Mouse (Mus musculus): Measurements from ENCODE around the gene Palmd. TPM values are rescaled to one million over a fixed set of nuclear protein-coding genes. Genes with fewer than 3 reads are reported as not detected.

The Palmd gene
- 10 to 100 TPM; 29.1 to 31.9 TPM for total RNA-seq (2021)
- long read RNA-seq, experiment 1, transcript Palmd-201 (8 exons, 2,433 nt): major isoform, 18 of 21 reads
- long read RNA-seq, experiment 1, partial matches to known transcripts: 0 of 21 reads
- long read RNA-seq, experiment 1, other reads (novel, unspliced or antisense): 3 of 21 reads
- long read RNA-seq, experiment 2, transcript Palmd-201 (8 exons, 2,433 nt): major isoform, 25 of 32 reads
- long read RNA-seq, experiment 2, partial matches to known transcripts: 2 of 32 reads
- long read RNA-seq, experiment 2, other reads (novel, unspliced or antisense): 5 of 32 reads

GRCm38 (mm10) chr3:116968540-116968997, at the start of gene Palmd:
Gene Palmd (minus strand): TSS chr3:116968987.
- peak; percentile 62 to 63 for DNase-seq (ENCODE audit: low spot score in 2 of 2)
- intact Hi-C loops (cut with DNase I): no loop called here

DNA sequence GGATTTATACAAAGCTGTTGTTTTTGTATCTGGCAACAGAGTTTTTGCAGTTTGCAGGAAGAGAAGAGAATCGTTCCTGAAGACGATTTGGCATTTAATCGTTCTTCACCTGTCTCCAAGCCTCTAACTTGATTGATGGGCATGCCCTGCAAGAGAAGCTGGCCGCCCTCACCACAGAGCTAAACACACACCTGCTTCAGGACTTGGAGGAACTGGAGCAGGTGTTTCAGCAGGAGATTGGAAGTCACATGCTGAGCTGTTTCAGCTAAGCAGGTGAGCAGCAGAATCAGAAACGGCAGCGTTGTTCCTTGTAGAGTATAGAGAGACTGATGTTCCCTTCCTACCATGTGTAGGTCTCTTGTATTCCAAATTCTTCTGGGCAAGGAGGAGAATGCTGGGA, 41.4 kb upstream of the Palmd start:
- intact Hi-C loops (cut with DNase I): no loop called here
- no peak for DNase-seq (ENCODE audit: low spot score in 2 of 2)

- intact Hi-C loops (cut with DNase I): no loop called here
- DNase-seq (ENCODE audit: low spot score in 2 of 2): peak; percentile 63 to 83
Observed at GRCm38 (mm10) chr3:117007340-117007739, 38.6 kb upstream of the Palmd start.

DNA sequence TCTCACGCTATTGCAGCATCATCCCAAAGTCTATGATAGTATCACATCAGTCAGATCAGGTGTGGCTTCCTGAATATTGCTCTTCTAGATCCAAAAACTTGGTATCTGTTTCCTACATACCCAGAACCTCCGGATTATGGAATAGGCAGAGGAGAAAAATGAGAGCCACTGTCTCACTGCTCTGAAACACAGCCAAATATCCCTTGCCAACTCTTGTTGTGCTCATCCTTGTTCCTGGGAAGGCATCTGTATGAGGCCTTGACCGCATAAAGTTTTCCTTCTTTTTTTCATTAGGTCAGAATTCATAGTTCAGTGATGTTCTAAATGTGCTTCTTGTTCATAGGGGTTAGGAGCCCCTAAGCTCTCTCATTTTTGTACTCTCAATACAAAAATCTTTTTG, 37.8 kb upstream of the Palmd start:
- intact Hi-C loops (cut with DNase I): no loop called here
- DNase-seq (ENCODE audit: low spot score in 2 of 2): no peak

DNA sequence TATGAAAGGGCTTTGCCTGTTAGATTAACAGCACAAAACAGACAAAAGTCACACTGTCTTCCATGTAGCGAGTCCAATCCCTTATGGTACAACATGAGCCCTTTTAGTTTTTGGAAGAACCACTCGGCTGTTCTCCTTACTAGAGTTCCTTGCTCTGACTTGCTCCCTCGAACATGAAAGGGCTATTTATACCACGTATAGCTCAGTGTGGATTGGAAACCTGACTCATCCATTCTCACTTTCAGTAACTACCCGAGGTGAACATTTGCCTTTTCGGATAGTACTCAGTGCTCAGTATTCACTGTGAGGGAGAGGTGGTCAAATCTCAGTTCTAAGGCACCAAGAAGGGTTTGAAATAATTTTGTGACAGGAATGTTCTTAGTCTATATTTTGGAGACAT, 34.6 kb upstream of the Palmd start:
- no peak for DNase-seq (ENCODE audit: low spot score in 2 of 2)
- intact Hi-C loops (cut with DNase I): no loop called here

GRCm38 (mm10) chr3:117001686-117002485, 33.1 kb upstream of the Palmd start:
- intact Hi-C loops (cut with DNase I): no loop called here
- no peak for DNase-seq (ENCODE audit: low spot score in 2 of 2)

DNA sequence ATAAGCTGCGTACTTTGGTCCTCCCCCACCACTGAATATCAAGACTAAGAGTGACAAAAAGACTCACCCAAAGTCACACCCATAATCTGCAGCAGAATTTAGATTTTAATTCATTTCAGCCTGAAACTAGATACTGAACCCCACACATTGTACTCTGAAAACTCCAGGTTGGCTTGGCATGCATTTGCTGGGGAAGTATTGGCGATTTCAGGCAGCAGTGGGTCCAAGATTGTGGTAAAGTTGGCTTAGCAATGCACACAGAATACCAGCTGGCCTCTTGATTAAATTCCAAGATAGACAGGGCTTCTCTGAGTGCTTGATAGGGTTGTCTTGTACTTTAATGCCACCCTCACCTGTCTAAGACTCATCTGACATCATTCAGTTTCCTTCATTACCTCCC, 24.2 kb upstream of the Palmd start:
- no peak for DNase-seq (ENCODE audit: low spot score in 2 of 2)
- intact Hi-C loops (cut with DNase I): no loop called here

- intact Hi-C loops (cut with DNase I): no loop called here
- no peak for DNase-seq (ENCODE audit: low spot score in 2 of 2)
Observed at GRCm38 (mm10) chr3:116991180-116991579, 22.4 kb upstream of the Palmd start.

DNA sequence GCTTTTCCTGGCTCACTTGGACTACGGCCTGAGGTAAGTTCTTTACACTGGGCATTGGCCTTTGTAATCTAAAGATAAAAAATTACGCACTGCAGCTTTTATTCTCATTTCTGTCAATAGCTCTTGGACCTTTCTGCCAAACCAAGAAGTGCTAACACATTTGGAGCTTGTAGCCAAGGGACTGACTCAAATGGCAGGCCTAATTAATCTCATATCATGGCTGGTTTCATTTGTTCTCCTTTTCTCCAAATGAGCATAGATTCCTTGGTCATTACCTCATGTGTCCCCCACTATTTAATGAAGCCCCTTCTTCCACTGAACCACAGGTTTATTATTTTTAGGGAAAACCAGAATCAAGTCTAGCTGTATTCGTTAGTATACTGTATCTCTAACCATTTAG, 19.4 kb upstream of the Palmd start:
- no peak for DNase-seq (ENCODE audit: low spot score in 2 of 2)
- intact Hi-C loops (cut with DNase I): no loop called here

- intact Hi-C loops (cut with DNase I): no loop called here
- no peak for DNase-seq (ENCODE audit: low spot score in 2 of 2)
Observed at GRCm38 (mm10) chr3:116986451-116986850, 17.7 kb upstream of the Palmd start.

DNA sequence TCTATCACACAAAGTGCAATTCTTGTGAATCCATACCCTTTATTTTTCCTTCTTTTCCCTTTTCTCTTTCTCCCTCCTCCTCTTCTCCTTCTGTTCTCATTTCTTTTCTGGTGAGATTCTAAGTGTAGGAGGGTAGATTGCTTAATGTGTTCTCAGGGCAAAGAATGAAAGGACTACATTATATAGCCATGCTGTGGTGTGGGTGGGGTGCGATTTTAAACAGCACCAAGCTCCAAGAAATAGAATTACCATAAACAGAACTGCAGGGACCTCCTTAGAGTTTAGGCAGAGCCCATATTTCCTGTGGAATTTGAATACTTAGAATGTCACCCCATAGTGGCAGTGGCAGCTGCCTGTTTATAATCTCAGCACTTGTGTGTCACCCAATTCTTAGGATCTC, 17.0 kb upstream of the Palmd start:
- DNase-seq (ENCODE audit: low spot score in 2 of 2): peak; percentile 70 to 86
- intact Hi-C loops (cut with DNase I): no loop called here

DNA sequence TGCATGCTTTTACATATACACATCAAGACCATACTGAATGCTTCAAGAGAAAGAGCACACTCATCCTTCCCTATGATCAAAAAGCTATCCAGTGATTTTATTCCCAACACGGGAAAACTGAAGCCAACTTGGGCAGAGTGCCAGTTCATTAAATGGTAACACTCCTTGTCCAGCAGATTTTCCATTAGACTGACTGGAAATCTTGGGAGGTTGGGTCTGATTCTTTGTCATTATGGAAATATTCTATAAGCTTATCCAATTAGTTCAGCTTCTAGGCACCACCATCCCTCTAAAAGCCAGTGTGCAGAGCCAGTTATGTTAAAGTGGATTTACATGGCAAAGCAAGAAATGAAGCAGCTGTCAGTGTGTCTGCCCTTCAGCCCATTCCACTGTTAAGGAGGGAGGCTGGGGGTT, 16.3 kb upstream of the Palmd start:
- DNase-seq (ENCODE audit: low spot score in 2 of 2): peak in 1 of 2 experiments; percentile 21
- intact Hi-C loops (cut with DNase I): no loop called here

DNA sequence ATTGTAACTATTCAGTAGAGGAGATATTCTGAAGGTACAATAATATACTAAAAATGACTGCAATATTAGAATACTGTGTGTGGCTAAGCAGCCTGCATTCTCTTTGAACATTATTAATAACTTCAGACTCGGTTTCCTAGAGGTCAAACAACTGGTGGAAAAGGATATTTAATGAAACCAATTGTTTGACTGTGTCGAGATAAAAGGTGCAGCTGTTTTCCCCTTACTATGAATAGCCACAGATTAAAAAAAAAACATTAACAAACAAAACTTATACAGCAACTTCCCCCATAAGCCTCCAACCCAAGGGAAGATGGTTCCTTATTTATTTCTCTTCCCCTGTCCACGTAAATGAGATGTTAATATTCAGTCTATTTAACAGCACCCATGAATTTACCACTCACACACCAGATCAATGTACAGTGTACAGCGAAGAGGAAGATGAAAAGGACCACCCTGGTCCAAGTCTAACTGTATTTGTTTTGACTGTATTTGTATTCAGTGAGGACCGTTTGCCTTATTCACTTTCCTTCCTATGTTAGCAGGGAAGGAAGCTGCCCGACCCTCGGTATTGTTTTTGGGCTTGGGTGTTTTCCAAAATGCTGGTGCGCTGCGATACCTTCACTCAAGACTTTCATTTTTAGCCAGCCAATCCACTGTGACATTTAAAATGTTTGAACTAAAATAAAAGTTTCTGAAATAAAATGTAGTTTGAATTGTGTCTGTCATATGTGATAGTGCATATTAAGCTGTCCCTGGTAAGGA, 13.2 kb upstream of the Palmd start:
- intact Hi-C loops (cut with DNase I): no loop called here
- no peak for DNase-seq (ENCODE audit: low spot score in 2 of 2)

DNA sequence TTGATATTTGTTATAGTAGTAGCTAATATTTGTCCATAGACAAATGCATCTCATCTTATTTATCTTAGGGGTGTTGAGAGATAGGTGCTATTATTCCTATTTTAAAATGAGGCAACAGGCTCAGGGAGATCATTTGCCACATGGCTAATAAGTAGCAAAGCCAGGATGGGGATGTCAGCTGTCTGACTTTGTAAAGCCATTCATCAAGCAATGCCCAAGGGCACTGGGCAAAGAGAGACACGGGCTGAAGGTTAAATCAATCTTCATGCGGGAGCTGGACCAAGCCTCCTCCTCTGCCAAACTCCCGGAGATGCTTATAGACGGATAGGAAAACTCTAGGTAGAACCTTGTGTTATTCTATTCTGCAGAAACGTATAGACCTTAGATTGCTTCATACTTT, 999 bp upstream of the Palmd start:
- intact Hi-C loops (cut with DNase I): no loop called here
- DNase-seq (ENCODE audit: low spot score in 2 of 2): no peak

DNA sequence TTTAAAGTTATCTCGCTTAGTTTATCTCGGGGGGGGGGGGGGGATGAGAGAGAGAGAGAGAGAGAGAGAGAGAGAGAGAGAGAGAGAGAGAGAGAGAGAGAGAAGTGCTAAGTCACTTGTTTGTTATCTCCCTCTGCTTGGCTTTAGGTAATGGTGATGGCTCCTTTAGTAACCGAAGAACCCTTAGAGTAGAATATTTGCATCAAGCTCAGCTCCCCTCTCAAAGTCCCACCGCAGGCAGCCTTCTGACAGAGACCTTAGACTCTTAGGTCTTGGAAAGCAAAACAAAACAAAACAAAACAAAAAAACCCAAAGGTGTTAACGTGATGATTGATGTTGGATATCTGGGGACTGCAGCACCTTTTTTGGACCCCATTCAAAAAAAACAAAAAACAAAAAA, 216 bp upstream of the Palmd start:
- no peak for DNase-seq (ENCODE audit: low spot score in 2 of 2)
- intact Hi-C loops (cut with DNase I): no loop called here

DNA sequence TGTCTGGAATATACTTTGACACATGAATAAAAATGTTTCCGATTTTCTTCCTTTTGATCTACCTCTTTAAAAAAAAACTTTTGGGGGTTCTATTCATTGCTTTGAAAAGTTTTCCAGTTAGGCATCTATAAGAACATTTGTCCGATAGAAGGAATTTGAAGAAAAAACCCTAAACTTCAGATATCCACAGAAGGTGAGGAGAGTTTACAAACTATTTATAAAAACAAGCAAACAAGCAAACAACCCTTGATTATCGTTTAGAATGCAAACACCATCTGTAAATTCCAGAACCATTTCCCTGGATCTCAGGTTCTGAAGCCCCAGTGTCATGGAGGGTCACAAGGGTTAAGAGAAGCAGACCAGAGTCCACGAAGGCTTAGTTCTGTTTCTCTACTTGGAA, 820 bp downstream of the Palmd start, which contains the start of gene 4930455H04Rik:
TSS of gene 4930455H04Rik (plus strand) at position 301 of the 400 bp plus-strand sequence.
- DNase-seq (ENCODE audit: low spot score in 2 of 2): no peak
- intact Hi-C loops (cut with DNase I): no loop called here

GRCm38 (mm10) chr3:116967436-116967835, 1.4 kb downstream of the Palmd start:
- DNase-seq (ENCODE audit: low spot score in 2 of 2): no peak
- intact Hi-C loops (cut with DNase I): no loop called here

DNA sequence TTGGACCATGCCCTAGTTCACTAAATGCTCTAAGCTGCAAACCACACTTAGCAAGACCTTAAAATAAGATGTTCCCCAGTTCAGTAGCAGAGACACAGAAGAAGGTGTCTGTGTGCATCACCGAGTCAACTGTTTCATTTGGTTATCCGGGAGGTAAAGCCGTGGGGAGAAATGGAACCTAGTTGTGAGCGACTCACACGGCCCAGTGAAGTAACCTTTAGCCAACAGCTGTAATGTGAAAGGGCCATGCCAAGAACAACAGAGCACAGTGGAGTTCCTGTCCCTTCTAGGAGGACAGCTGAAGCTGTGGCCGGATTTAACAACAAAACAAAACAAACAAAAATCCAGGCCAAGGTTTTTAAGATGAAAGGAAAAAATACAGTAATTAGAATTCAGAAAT, 2.0 kb downstream of the Palmd start:
- DNase-seq (ENCODE audit: low spot score in 2 of 2): peak in 1 of 2 experiments; percentile 17
- intact Hi-C loops (cut with DNase I): no loop called here

GRCm38 (mm10) chr3:116966225-116966624, 2.6 kb downstream of the Palmd start:
- intact Hi-C loops (cut with DNase I): no loop called here
- peak; percentile 64 to 86 for DNase-seq (ENCODE audit: low spot score in 2 of 2)

DNA sequence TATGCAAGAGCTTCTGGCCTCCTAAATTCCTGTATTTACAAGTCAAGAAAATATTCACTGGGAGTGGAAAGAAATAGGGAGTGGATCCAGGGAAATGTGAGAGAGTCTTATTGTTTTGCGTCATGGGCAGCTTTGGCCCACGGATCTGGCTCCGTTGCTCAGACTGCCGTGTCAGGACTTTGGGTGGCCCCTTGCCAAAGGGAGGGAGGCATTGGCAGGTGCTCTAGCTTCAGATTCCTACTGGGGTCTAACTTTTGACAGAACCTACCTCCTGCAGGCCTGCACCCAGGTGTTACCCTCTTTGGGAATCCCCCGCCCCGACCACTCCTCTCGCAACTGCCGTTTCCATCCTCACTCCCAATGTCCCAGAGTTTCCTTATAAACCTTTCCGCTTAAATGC, 4.4 kb downstream of the Palmd start:
- DNase-seq (ENCODE audit: low spot score in 2 of 2): no peak
- intact Hi-C loops (cut with DNase I): no loop called here

Data from left cerebral cortex, postnatal 14 days (tissue).